Mouse (Mus musculus): ENCODE data around the gene Dars. TPM values are rescaled to one million over a fixed set of nuclear protein-coding genes. Genes with fewer than 3 reads are reported as not detected.
A peak's percentile ranks its signal among the peaks of the same experiment; 100 is the strongest.

Gene Dars
- polyA plus RNA-seq, 1 experiment from 2014 or later, result 96.3 TPM

GRCm38 (mm10) chr1:128447206-128447902, 30.2 kb upstream of the Dars start:
- 21% methylated on average over 7 of the region's 7 CpGs for WGBS (ENCODE audit: insufficient replicate concordance)

GRCm38 (mm10) chr1:128443890-128444839, 27.0 kb upstream of the Dars start:
- Histone ChIP-seq H3K4me2 (no peak overlapping the region), H3K4me3 (replicated peaks) (no peak overlapping the region), H3K9ac (no peak overlapping the region), H3K27me3 (no peaks in the 10 kb centered on the region), H3K36me3 (replicated peaks) (no peaks in the 10 kb centered on the region), H3K9me3 (replicated peaks) (no peaks in the 10 kb centered on the region), H3K4me1 (replicated peaks) (0 out of 2 replicates have a peak, but pooled peaks cover 5% of the 10 kb centered on the region), H3K27ac (replicated peaks) (no peak overlapping the region)
- 50% methylated on average over 9 of the region's 9 CpGs for WGBS (ENCODE audit: insufficient replicate concordance)
- no peak for ATAC-seq (ENCODE audit: insufficient read depth)

More at GRCm38 (mm10) chr1:128447206-128447902, 30.2 kb upstream of the Dars start:
- Histone ChIP-seq H3K4me3 (replicated peaks) (no peak overlapping the region), H3K4me1 (replicated peaks) (0 out of 2 replicates have a peak, but pooled peaks cover 5% of the 10 kb centered on the region), H3K27ac (replicated peaks) (no peak overlapping the region), H3K9me3 (replicated peaks) (no peaks in the 10 kb centered on the region), H3K36me3 (replicated peaks) (no peaks in the 10 kb centered on the region), H3K27me3 (no peaks in the 10 kb centered on the region), H3K9ac (no peak overlapping the region), H3K4me2 (no peak overlapping the region)
- ATAC-seq (ENCODE audit: insufficient read depth), result peak; percentile 34; the same call in 1 of the 2 replicates

GRCm38 (mm10) chr1:128441129-128441473, 23.9 kb upstream of the Dars start:
- Histone ChIP-seq H3K36me3 (replicated peaks) (no peaks in the 10 kb centered on the region), H3K4me3 (replicated peaks) (no peak overlapping the region), H3K27ac (replicated peaks) (no peak overlapping the region), H3K9ac (no peak overlapping the region), H3K9me3 (replicated peaks) (no peaks in the 10 kb centered on the region), H3K4me2 (no peak overlapping the region), H3K27me3 (no peaks in the 10 kb centered on the region), H3K4me1 (replicated peaks) (0 out of 2 replicates have a peak, but pooled peaks cover 5% of the 10 kb centered on the region)
- 36% methylated on average over 5 of the region's 5 CpGs for WGBS (ENCODE audit: insufficient replicate concordance)
- no peak for ATAC-seq (ENCODE audit: insufficient read depth)

GRCm38 (mm10) chr1:128440386-128441128, 23.4 kb upstream of the Dars start:
- H3K9ac ChIP-seq, result no peak overlapping the region
- no peaks in the 10 kb centered on the region for H3K36me3 ChIP-seq (replicated peaks)
- H3K4me2 ChIP-seq, result no peak overlapping the region
- H3K27ac ChIP-seq (replicated peaks), result no peak overlapping the region
- H3K4me3 ChIP-seq (replicated peaks), result no peak overlapping the region
- H3K4me1 ChIP-seq (replicated peaks), result 0 out of 2 replicates have a peak, but pooled peaks cover 5% of the 10 kb centered on the region
- WGBS (ENCODE audit: insufficient replicate concordance), result 48% methylated on average over 16 of the region's 16 CpGs
- no peak for ATAC-seq (ENCODE audit: insufficient read depth)
- no peaks in the 10 kb centered on the region for H3K9me3 ChIP-seq (replicated peaks)
- H3K27me3 ChIP-seq, result no peaks in the 10 kb centered on the region

GRCm38 (mm10) chr1:128439618-128440017, 22.4 kb upstream of the Dars start:
- Histone ChIP-seq H3K4me2 (no peak overlapping the region), H3K27ac (replicated peaks) (no peak overlapping the region), H3K4me3 (replicated peaks) (no peak overlapping the region), H3K9ac (no peak overlapping the region), H3K36me3 (replicated peaks) (no peaks in the 10 kb centered on the region), H3K4me1 (replicated peaks) (0 out of 2 replicates have a peak, but pooled peaks cover 5% of the 10 kb centered on the region), H3K9me3 (replicated peaks) (no peaks in the 10 kb centered on the region), H3K27me3 (no peaks in the 10 kb centered on the region)
- no peak for ATAC-seq (ENCODE audit: insufficient read depth)
- 71% methylated on average over 4 of the region's 4 CpGs for WGBS (ENCODE audit: insufficient replicate concordance)

GRCm38 (mm10) chr1:128438526-128438925, 21.4 kb upstream of the Dars start:
- 42% methylated on average over 5 of the region's 5 CpGs for whole genome bisulfite sequencing (ENCODE audit: insufficient replicate concordance)

GRCm38 (mm10) chr1:128437276-128437675, 20.1 kb upstream of the Dars start:
- no peak for ATAC-seq (ENCODE audit: insufficient read depth)
- WGBS (ENCODE audit: insufficient replicate concordance), result 39% methylated on average over 1 of the region's 1 CpGs

More at GRCm38 (mm10) chr1:128438526-128438925, 21.4 kb upstream of the Dars start:
- no peaks in the 10 kb centered on the region for H3K4me1 ChIP-seq (replicated peaks)
- no peak overlapping the region for H3K9ac ChIP-seq
- no peaks in the 10 kb centered on the region for H3K36me3 ChIP-seq (replicated peaks)
- H3K27me3 ChIP-seq, result no peaks in the 10 kb centered on the region
- no peak overlapping the region for H3K4me3 ChIP-seq (replicated peaks)
- no peak overlapping the region for H3K27ac ChIP-seq (replicated peaks)
- no peak overlapping the region for H3K4me2 ChIP-seq
- no peaks in the 10 kb centered on the region for H3K9me3 ChIP-seq (replicated peaks)
- no peak for ATAC-seq (ENCODE audit: insufficient read depth)

GRCm38 (mm10) chr1:128436015-128436414, 18.8 kb upstream of the Dars start:
- no peaks in the 10 kb centered on the region for H3K9me3 ChIP-seq (replicated peaks)
- no peak for ATAC-seq (ENCODE audit: insufficient read depth)
- no peak overlapping the region for H3K9ac ChIP-seq
- 48% methylated on average over 3 of the region's 3 CpGs for WGBS (ENCODE audit: insufficient replicate concordance)
- no peak overlapping the region for H3K4me2 ChIP-seq
- H3K27me3 ChIP-seq, result no peaks in the 10 kb centered on the region
- H3K4me3 ChIP-seq (replicated peaks), result no peak overlapping the region
- no peaks in the 10 kb centered on the region for H3K36me3 ChIP-seq (replicated peaks)
- no peak overlapping the region for H3K27ac ChIP-seq (replicated peaks)
- no peaks in the 10 kb centered on the region for H3K4me1 ChIP-seq (replicated peaks)

More at GRCm38 (mm10) chr1:128437276-128437675, 20.1 kb upstream of the Dars start:
- Histone ChIP-seq H3K4me1 (replicated peaks) (no peaks in the 10 kb centered on the region), H3K27ac (replicated peaks) (no peak overlapping the region), H3K4me3 (replicated peaks) (no peak overlapping the region), H3K27me3 (no peaks in the 10 kb centered on the region), H3K4me2 (no peak overlapping the region), H3K9ac (no peak overlapping the region), H3K36me3 (replicated peaks) (no peaks in the 10 kb centered on the region), H3K9me3 (replicated peaks) (no peaks in the 10 kb centered on the region)

- WGBS (ENCODE audit: insufficient replicate concordance), result 42% methylated on average over 4 of the region's 4 CpGs
- H3K27me3 ChIP-seq, result no peaks in the 10 kb centered on the region
- no peak overlapping the region for H3K4me2 ChIP-seq
- no peaks in the 10 kb centered on the region for H3K9me3 ChIP-seq (replicated peaks)
- no peaks in the 10 kb centered on the region for H3K36me3 ChIP-seq (replicated peaks)
- H3K4me1 ChIP-seq (replicated peaks), result no peaks in the 10 kb centered on the region
- no peak for ATAC-seq (ENCODE audit: insufficient read depth)
- no peak overlapping the region for H3K9ac ChIP-seq
- no peak overlapping the region for H3K27ac ChIP-seq (replicated peaks)
- H3K4me3 ChIP-seq (replicated peaks), result no peak overlapping the region
Measured at GRCm38 (mm10) chr1:128435551-128435950, 18.4 kb upstream of the Dars start.

- 42% methylated on average over 3 of the region's 3 CpGs for WGBS (ENCODE audit: insufficient replicate concordance)
- H3K27me3 ChIP-seq, result no peaks in the 10 kb centered on the region
- no peak overlapping the region for H3K9ac ChIP-seq
- no peak overlapping the region for H3K4me3 ChIP-seq (replicated peaks)
- H3K27ac ChIP-seq (replicated peaks), result no peak overlapping the region
- H3K4me2 ChIP-seq, result no peak overlapping the region
- no peak for ATAC-seq (ENCODE audit: insufficient read depth)
- H3K9me3 ChIP-seq (replicated peaks), result no peaks in the 10 kb centered on the region
- no peaks in the 10 kb centered on the region for H3K4me1 ChIP-seq (replicated peaks)
- H3K36me3 ChIP-seq (replicated peaks), result no peaks in the 10 kb centered on the region
Measured at GRCm38 (mm10) chr1:128424928-128425327, 7.8 kb upstream of the Dars start.

Measured in liver, embryonic 15.5 days (tissue).